Mouse (Mus musculus): ENCODE results near the gene Asf1a. TPM values are rescaled to one million over a fixed set of nuclear protein-coding genes. Genes with fewer than 3 reads are reported as not detected.

Asf1a gene
- polyA plus RNA-seq, 1 experiment from 2014 or later = 134 TPM

Other genes starting within 250 kb of the Asf1a start
- 9.4 and 10.9 TPM in 2 replicates for gene Cep85l, start 216.8 kb upstream of the Asf1a start, polyA plus RNA-seq (2016; fragmentation: Nextera tagmentation; extraction: Ambion mirVana)
- 12.4 and 14.7 TPM in 2 replicates for gene Mcm9, start 33.7 kb downstream of the Asf1a start, polyA plus RNA-seq (2016; fragmentation: Nextera tagmentation; extraction: Ambion mirVana)
- 10.8 and 12.0 TPM in 2 replicates for gene Fam184a, start 154.4 kb downstream of the Asf1a start, polyA plus RNA-seq (2016; fragmentation: Nextera tagmentation; extraction: Ambion mirVana)

Measured in hindbrain, embryonic 12.5 days (tissue).